Mouse (Mus musculus) erythroblast, embryonic 14.5 days (primary cell): ENCODE measurements around the gene Amd1. TPM values are rescaled to one million over a fixed set of nuclear protein-coding genes. Genes with fewer than 3 reads are reported as not detected.
"Not testable (repeated sequence)": the region's sequence is repeated elsewhere in the genome, so short reads cannot be mapped to it uniquely, and the experiment has no call there.

Source experiments
- H3K27me3 ChIP-seq: 2 replicates; pipeline ENCODE4 v1.6.1; 2012; ENCODE audit warnings: inconsistent platforms; ENCODE audit not compliant: control insufficient read depth
- H3K36me3 ChIP-seq: 2 replicates; pipeline ENCODE4 v1.6.1; 2012; ENCODE audit warnings: mild to moderate bottlenecking, inconsistent platforms; ENCODE audit not compliant: control insufficient read depth
- H3K4me1 ChIP-seq: 2 replicates; pipeline ENCODE4 v1.6.1; 2012; ENCODE audit warnings: inconsistent platforms; ENCODE audit not compliant: control insufficient read depth
- H3K4me3 ChIP-seq: replicated peaks from 2 replicates; pipeline ENCODE3; 2012; ENCODE audit warnings: moderate library complexity, mild to moderate bottlenecking, inconsistent platforms
- H3K9me3 ChIP-seq: 2 replicates; pipeline ENCODE4 v1.6.1; 2012; ENCODE audit warnings: low read length, inconsistent platforms, mixed read lengths; ENCODE audit not compliant: control insufficient read depth
- GATA1 ChIP-seq: IDR thresholded peaks from 2 replicates; pipeline ENCODE4 v1.6.1; 2012; ENCODE audit warnings: low read length, inconsistent platforms, mixed read lengths
- TAL1 ChIP-seq: IDR thresholded peaks from 3 replicates; pipeline ENCODE4 v1.6.1; 2012; ENCODE audit warnings: low read length, inconsistent platforms, mixed read lengths
- polyA plus RNA-seq: library from polyadenylated mRNA; stranded (reverse); fragments of >175 nt; gene quantifications from 2 replicates; pipeline ENCODE4 v1.2.3, GENCODE M21; 2012

Gene Amd1
- polyA plus RNA-seq, 1 experiment: 0.69 TPM

DNA sequence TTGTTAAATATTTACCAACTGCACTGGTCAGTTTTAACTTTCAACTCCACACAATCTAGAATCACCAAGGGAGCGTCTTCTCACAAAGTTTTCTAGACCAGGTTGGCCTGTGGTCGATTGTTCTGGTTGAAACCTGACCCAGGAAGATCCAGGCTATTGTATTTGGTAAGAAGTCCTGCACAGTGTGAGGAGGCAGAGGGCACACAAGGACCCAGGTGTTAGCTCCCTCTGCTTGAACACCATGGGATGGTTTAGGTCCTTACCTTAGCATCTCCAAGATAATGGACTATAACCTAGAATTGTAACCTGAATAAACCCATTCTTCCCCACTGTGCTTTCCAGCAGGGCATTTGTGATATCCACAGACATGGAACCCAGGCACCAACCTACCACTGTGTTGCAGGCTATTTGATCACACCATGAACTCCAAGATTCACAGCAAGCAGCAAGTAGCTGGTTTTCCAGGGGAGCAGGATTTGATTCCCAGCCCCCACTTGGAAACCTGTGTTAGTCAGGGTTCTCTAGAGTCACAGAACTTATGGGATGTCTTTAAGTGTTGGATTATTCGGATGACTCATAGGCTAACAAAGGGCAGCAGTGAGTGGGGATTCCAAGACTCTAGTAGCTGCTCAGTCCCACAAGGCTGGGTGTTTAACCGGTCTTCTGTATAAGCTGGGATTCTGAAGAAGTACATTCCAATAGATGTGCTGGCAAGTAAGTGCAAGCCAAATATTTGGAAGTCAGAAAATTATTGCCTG, 6.0 kb upstream of the Amd1 start:
- Histone ChIP-seq H3K27me3 (no peaks in the 10 kb centered on the region), H3K36me3 (no peaks in the 10 kb centered on the region), H3K4me1 (peaks cover 24% of the 10 kb centered on the region), H3K4me3 (no peak overlapping the region), H3K9me3 (peaks cover 8% of the 10 kb centered on the region)
- TF ChIP-seq TAL1 (no peak), GATA1 (no peak)

GRCm38 (mm10) chr10:40305989-40306388, 4.0 kb upstream of the Amd1 start:
- TF ChIP-seq TAL1 (no peak), GATA1 (no peak)
- H3K36me3 ChIP-seq: no peaks in the 10 kb centered on the region

GRCm38 (mm10) chr10:40301181-40302075, 558 bp downstream of the Amd1 start:
- H3K36me3 ChIP-seq: peaks cover 36% of the 10 kb centered on the region
- H3K4me3 ChIP-seq: peak overlapping the region; percentile 98
- H3K27me3 ChIP-seq, H3K9me3 ChIP-seq: not testable (repeated sequence)
- H3K4me1 ChIP-seq: peaks cover 53% of the 10 kb centered on the region

More at GRCm38 (mm10) chr10:40305989-40306388, 4.0 kb upstream of the Amd1 start:
- Histone ChIP-seq H3K4me1 (peaks cover 30% of the 10 kb centered on the region), H3K9me3 (peaks cover 8% of the 10 kb centered on the region), H3K27me3 (no peaks in the 10 kb centered on the region), H3K4me3 (no peak overlapping the region)

DNA sequence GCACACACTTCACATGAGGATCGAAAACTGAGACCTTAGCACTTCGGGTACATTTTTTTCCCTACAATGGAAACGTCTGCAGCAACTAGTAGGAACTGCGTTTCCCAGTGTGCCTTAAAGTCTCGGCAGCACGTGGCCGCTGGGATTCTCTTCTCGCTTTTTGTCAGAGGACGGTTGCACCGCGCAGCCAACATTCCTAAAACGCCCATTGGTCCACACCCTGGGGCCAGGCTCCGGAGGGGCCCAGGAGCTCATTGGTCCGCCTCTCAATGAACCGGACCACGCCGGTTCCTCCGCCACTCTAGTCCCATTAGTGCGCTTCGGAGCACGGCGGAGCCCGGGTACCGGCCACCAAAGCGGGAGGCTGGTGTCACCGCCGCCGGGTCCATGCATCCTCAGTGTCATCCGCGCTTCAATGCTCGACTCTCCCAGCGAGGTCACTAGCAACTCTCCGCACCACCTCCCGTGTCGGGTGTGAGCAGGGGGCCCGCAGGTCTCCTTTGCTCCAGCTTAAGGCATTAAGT, 1.3 kb downstream of the Amd1 start:
- H3K27me3 ChIP-seq: no peaks in the 10 kb centered on the region
- peaks cover 43% of the 10 kb centered on the region for H3K36me3 ChIP-seq
- H3K4me1 ChIP-seq: peaks cover 60% of the 10 kb centered on the region
- H3K4me3 ChIP-seq: peak overlapping the region; percentile 98
- TF ChIP-seq TAL1 (no peak), GATA1 (no peak)
- peaks cover under 1% of the 10 kb centered on the region; the same call in 1 of the 2 replicates for H3K9me3 ChIP-seq

DNA sequence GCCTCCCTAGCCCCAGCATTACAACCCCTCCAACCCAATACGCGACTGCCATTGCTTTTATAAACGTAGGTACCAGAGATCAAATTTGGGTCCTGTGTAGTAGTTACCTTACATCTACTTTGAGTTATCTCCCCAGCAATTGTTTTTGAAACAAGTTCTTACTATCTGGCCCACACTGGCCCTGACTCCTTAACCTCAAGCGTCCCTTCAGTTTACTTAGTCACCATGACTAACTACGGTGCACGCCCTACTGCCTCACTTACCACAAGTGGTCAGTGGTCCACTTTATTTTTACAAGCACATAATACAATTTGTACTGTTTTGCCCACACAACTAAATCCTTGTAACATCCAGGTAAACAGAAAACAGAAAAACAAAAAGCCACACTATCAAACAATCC, 9.3 kb downstream of the Amd1 start:
- Histone ChIP-seq H3K36me3 (peaks cover 93% of the 10 kb centered on the region), H3K4me1 (peaks cover 36% of the 10 kb centered on the region)

GRCm38 (mm10) chr10:40286767-40287166, 15.2 kb downstream of the Amd1 start:
- peaks cover 4% of the 10 kb centered on the region for H3K4me1 ChIP-seq
- H3K27me3 ChIP-seq: no peaks in the 10 kb centered on the region
- H3K36me3 ChIP-seq: peaks cover 66% of the 10 kb centered on the region
- TF ChIP-seq TAL1 (no peak), GATA1 (no peak)
- H3K9me3 ChIP-seq: no peaks in the 10 kb centered on the region
- H3K4me3 ChIP-seq: no peak overlapping the region

More for the DNA sequence above, 9.3 kb downstream of the Amd1 start:
- H3K4me3 ChIP-seq: no peak overlapping the region
- no peaks in the 10 kb centered on the region for H3K9me3 ChIP-seq
- H3K27me3 ChIP-seq: no peaks in the 10 kb centered on the region
- TF ChIP-seq GATA1: no peak
- TF ChIP-seq TAL1: no peak

GRCm38 (mm10) chr10:40285571-40285970, 16.4 kb downstream of the Amd1 start:
- TF ChIP-seq TAL1 (no peak), GATA1 (no peak)
- peaks cover 54% of the 10 kb centered on the region for H3K36me3 ChIP-seq
- H3K4me1 ChIP-seq: peaks cover 10% of the 10 kb centered on the region
- no peaks in the 10 kb centered on the region for H3K27me3 ChIP-seq
- H3K4me3 ChIP-seq: no peak overlapping the region
- no peaks in the 10 kb centered on the region for H3K9me3 ChIP-seq

DNA sequence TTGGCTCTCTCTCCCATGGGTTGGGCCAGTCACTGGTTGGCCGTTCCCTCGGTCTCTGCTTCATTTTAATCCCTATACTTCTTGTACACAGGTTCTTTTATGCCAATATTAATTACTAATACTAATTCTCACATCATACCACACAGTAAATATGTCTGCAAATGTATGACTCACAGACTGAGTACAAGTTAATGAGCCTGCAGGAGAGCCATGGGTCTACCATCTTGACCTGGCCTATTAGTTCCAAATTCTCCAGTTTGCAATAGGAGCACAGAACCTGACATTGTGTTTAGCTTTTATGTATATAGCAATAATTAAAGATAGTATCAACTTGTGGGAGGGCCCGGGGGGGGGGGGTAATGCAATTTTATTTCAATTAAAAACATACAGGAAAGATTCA, 17.0 kb downstream of the Amd1 start:
- Histone ChIP-seq H3K36me3 (peaks cover 48% of the 10 kb centered on the region), H3K27me3 (no peaks in the 10 kb centered on the region), H3K9me3 (no peaks in the 10 kb centered on the region), H3K4me3 (no peak overlapping the region), H3K4me1 (peaks cover 11% of the 10 kb centered on the region)
- no peak for TF ChIP-seq GATA1
- TF ChIP-seq TAL1: no peak

DNA sequence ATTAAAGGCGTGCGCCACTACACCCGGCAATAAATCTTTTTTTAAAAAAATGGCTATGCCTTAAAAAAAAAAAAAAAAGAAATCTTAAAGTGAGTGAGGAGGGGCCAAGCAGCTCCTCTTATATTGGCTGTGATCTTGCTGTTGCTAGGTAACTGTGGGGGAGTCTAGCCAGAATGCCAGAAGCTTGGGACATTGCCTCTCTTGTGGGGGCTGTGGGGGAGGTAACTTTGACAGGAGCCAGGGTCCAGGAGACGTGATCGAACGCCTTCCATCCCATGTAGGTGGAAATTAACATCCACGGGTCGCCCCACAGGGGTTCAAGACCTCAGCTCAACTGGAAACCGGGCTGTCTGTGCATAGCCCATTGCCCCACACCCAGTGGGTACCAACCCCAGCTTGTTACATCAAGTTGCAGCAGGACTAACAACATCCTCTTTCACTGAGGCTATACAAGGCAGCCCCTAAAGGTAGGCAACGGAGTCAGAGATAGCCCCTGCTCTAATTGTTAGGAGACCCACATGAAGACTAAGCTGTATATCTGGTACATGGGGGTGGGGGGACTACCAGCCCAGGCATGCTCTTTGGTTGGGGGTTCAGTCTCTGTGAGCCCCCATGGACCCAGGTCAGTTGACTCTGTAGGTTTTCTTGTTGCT, 17.7 kb downstream of the Amd1 start:
- Histone ChIP-seq H3K36me3 (peaks cover 41% of the 10 kb centered on the region), H3K9me3 (no peaks in the 10 kb centered on the region), H3K27me3 (no peaks in the 10 kb centered on the region), H3K4me3 (no peak overlapping the region), H3K4me1 (peaks cover 18% of the 10 kb centered on the region)
- TF ChIP-seq TAL1: no peak
- no peak for TF ChIP-seq GATA1
